Mouse (Mus musculus): ENCODE measurements around the gene Cpt2. TPM values are rescaled to one million over a fixed set of nuclear protein-coding genes. Genes with fewer than 3 reads are reported as not detected.

The Cpt2 gene
- polyA plus RNA-seq (2015; fragmentation: Nextera tagmentation; extraction: Ambion mirVana): 21.9 and 22.4 TPM in 2 replicates

GRCm38 (mm10) chr4:107923145-107923802, at the start of gene Cpt2:
TSS of gene Cpt2 (minus strand) at chr4:107923610.

GRCm38 (mm10) chr4:107967966-107968682, 44.7 kb upstream of the Cpt2 start, which contains the start of gene Slc1a7:
TSS of gene Slc1a7 (plus strand) at chr4:107968332.

GRCm38 (mm10) chr4:107889731-107890432, 33.5 kb downstream of the Cpt2 start, which contains the start of gene 0610037L13Rik:
TSS of gene 0610037L13Rik (plus strand) at chr4:107889813.

DNA sequence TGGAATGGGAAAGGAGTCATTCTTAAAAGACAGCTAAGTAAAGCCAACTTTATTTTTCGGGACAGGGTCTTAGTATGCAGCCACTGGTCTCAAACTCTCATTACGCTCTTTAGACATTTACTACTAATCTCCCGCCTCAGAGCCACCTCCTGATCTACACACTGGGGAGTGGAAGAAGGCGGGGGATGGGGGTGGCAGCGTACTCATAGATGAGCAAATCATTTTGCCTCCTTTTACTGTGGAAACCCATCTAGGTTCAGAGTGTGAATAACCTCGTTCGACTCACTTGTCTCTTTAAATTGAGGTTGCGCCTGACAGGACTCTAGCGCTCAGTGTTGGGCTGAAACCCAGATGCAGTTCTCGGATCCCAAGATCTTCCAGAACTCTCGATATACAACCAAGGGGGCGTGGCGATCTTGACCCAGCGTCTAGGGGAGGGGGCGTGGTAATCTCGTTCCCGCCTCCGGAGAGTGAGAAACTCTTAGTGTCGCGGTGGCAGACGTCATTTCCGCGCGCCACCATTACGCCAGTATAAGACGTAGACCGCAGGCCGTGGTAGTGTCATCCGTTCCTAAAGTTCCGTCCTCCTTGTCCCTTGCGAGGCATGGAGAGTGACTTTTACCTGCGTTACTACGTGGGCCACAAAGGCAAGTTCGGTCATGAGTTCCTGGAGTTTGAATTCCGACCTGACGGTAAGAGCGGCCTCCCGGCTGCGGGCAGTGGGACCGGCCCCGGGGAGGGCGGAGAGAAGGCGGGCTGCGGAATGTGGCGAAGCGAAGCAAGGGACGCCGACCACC, 44.0 kb downstream of the Cpt2 start, which contains the start of gene Magoh:
TSS of gene Magoh (plus strand) at position 502 of the 797 bp plus-strand sequence.

Other genes with a start within 250 kb of the Cpt2 start
- 0.12 TPM in 1 of 2 replicates, not detected in the other for gene Dmrtb1, start 239.4 kb downstream of the Cpt2 start, polyA plus RNA-seq (2015; fragmentation: Nextera tagmentation; extraction: Ambion mirVana)
- gene Lrp8, start 121.3 kb downstream of the Cpt2 start, polyA plus RNA-seq (2015; fragmentation: Nextera tagmentation; extraction: Ambion mirVana): 1.6 and 2.1 TPM in 2 replicates
- 149 and 164 TPM in 2 replicates for gene Magoh, start 43.9 kb downstream of the Cpt2 start, polyA plus RNA-seq (2015; fragmentation: Nextera tagmentation; extraction: Ambion mirVana)
- 46.0 and 48.0 TPM in 2 replicates for gene 0610037L13Rik, start 33.8 kb downstream of the Cpt2 start, polyA plus RNA-seq (2015; fragmentation: Nextera tagmentation; extraction: Ambion mirVana)
- gene Slc1a7, start 44.7 kb upstream of the Cpt2 start, polyA plus RNA-seq (2015; fragmentation: Nextera tagmentation; extraction: Ambion mirVana): 0.08 and 0.25 TPM in 2 replicates
- 1.5 and 2.7 TPM in 2 replicates for gene Podn, start 172.8 kb upstream of the Cpt2 start, polyA plus RNA-seq (2015; fragmentation: Nextera tagmentation; extraction: Ambion mirVana)
- 135 and 145 TPM in 2 replicates for gene Scp2, start 221.4 kb upstream of the Cpt2 start, polyA plus RNA-seq (2015; fragmentation: Nextera tagmentation; extraction: Ambion mirVana)
- 2.8 and 3.4 TPM in 2 replicates for gene Echdc2, start 241.8 kb upstream of the Cpt2 start, polyA plus RNA-seq (2015; fragmentation: Nextera tagmentation; extraction: Ambion mirVana)

Data from spleen, postnatal 0 days (tissue).